Mouse (Mus musculus) ES-Bruce4 (cell line): ENCODE results near the gene Itch.

ENCODE experiments used
- CTCF ChIP-seq: IDR thresholded peaks from one replicate; pipeline ENCODE4 v1.8.1; 2011; ENCODE audit warnings: low read depth, low read length
- EP300 ChIP-seq: IDR thresholded peaks from 2 replicates; pipeline ENCODE4 v1.6.1; 2011; ENCODE audit warnings: low read depth, low read length; ENCODE audit not compliant: insufficient read depth
- POLR2A ChIP-seq: IDR thresholded peaks from one replicate; pipeline ENCODE4 v1.8.1; 2011; ENCODE audit warnings: low read length; ENCODE audit not compliant: insufficient read depth

DNA sequence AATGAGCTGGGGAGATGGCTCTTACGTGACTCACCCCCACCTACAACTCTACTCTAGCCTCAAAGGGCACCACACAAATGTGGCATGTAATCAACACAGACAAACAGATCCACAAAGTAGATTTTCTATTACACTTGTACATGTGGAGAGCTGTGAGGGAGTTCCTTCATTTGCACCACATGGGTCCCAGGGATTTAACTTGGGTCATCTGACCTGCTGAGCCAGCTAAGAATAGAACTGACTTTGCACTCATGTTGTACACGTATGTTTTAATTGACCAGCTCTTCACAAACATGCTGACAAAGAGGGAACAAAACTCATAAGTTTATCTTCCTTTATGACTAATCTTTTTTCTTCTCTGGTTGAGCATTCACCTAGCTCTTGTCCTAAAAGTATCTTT, 89.8 kb downstream of the Itch start:
- TF ChIP-seq CTCF (no peak), EP300 (no peak), POLR2A (no peak)
